ENCODE assay signal across 9 mouse cellular contexts in the genomic region with DNA sequence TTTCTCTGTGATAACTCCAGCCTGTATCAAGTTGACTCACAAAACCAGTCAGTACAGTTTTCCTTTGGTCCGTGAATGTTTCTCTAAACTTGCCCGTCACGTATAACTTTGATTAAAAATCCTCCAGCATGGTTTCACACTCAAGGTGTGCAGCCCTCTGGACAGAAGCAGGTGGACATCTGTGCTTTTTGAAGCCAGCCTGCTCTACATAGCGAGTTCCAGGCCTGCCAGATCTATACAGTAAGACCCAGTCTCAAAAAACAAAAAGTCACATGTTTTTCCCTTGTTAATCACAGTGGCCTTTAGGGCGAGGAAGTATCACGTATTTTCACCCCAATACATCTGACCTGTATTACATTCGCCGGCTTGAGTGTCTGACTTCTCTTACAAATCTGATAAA. TPM values are rescaled to one million over a fixed set of nuclear protein-coding genes. Genes with fewer than 3 reads are reported as not detected.
DNase-seq lines count a peak whose midpoint lies in the region; ATAC-seq and TF ChIP-seq lines count a peak whose summit lies in the region.
"Had no signal": no experiment of that assay in that cellular context is flagged by ENCODE, and none has a peak within 500 bp of the region (broad histone marks: within the 10 kb centered on the region; RNA-seq: fewer than 3 reads in every experiment).

No protein-coding gene starts in this region.

- H3K27ac ChIP-seq in kidney, embryonic 14.5 days (ENCODE audit: low read depth, low read length), result 0 out of 2 replicates have a peak overlapping the region, but pooled peaks have one; percentile 18
- no peak overlapping the region for H3K27ac ChIP-seq in cortical plate, adult 2 months (ENCODE audit: insufficient read depth, low read length)
- no peak overlapping the region for H3K27ac ChIP-seq in hindbrain, embryonic 14.5 days
- peak overlapping the region; percentile 86; the same call in 1 of the 2 replicates for H3K27ac ChIP-seq in midbrain, embryonic 14.5 days (replicated peaks; ENCODE audit: low read depth, low read length)

- H3K4me2 ChIP-seq in kidney, embryonic 14.5 days (replicated peaks; ENCODE audit: low read depth, low read length), result peak overlapping the region; percentile 57
- peak overlapping the region; percentile 75 for H3K4me2 ChIP-seq in hindbrain, embryonic 14.5 days (replicated peaks)
- H3K4me2 ChIP-seq in midbrain, embryonic 14.5 days (ENCODE audit: low read length), result peak overlapping the region; percentile 72

- WGBS in kidney, embryonic 14.5 days, result 17% methylated on average over 8 of the region's 8 CpGs
- 31% methylated on average over 8 of the region's 8 CpGs for WGBS in hindbrain, embryonic 14.5 days
- 31% methylated on average over 8 of the region's 8 CpGs for WGBS in midbrain, embryonic 14.5 days

- DNase-seq in kidney, adult 11 months, result no peak
- peak; percentile 24 for DNase-seq in hindbrain, embryonic 14.5 days (ENCODE audit: low spot score)
- DNase-seq in midbrain, embryonic 14.5 days, result no peak
- no peak for DNase-seq in c-Kit-positive CD71-positive TER-119-positive erythroid progenitor cells, embryonic 14.5 days (ENCODE audit: low spot score)
- no peak for DNase-seq in thymus, postnatal 0 days (ENCODE audit: low spot score)
- no peak for DNase-seq in cerebellum, adult 18-20 months
- DNase-seq: gastrocnemius, postnatal 25 days had no signal

- no peaks in the 10 kb centered on the region for H3K27me3 ChIP-seq in kidney, embryonic 14.5 days (ENCODE audit: control insufficient read depth, insufficient read depth, low read length)
- H3K27me3 ChIP-seq in hindbrain, embryonic 14.5 days (ENCODE audit: control insufficient read depth, insufficient read depth, low read length), result no peaks in the 10 kb centered on the region
- H3K27me3 ChIP-seq in midbrain, embryonic 14.5 days (ENCODE audit: control insufficient read depth, insufficient read depth, low read length), result no peaks in the 10 kb centered on the region

- no peaks in the 10 kb centered on the region for H3K9me3 ChIP-seq in kidney, embryonic 14.5 days (ENCODE audit: control insufficient read depth, low read length)
- H3K9me3 ChIP-seq in hindbrain, embryonic 14.5 days (ENCODE audit: control insufficient read depth, low read length), result no peaks in the 10 kb centered on the region
- no peaks in the 10 kb centered on the region for H3K9me3 ChIP-seq in midbrain, embryonic 14.5 days (ENCODE audit: control insufficient read depth, low read length)

- TF ChIP-seq CTCF in cortical plate, adult 2 months (IDR thresholded peaks at IDR 0.05; ENCODE audit: extremely low read depth, insufficient read depth, low read length), result no peak

- peaks cover 18% of the 10 kb centered on the region for H3K36me3 ChIP-seq in kidney, embryonic 14.5 days (ENCODE audit: control insufficient read depth, insufficient read depth, low read length)
- H3K36me3 ChIP-seq in hindbrain, embryonic 14.5 days (replicated peaks; ENCODE audit: control insufficient read depth, insufficient read depth), result peaks cover 13% of the 10 kb centered on the region
- peaks cover 16% of the 10 kb centered on the region for H3K36me3 ChIP-seq in midbrain, embryonic 14.5 days (ENCODE audit: control insufficient read depth, insufficient read depth, low read length)

- ATAC-seq in kidney, embryonic 14.5 days (ENCODE audit: low FRiP score, low TSS enrichment), result no peak
- no peak for ATAC-seq in hindbrain, embryonic 14.5 days (ENCODE audit: low FRiP score)
- ATAC-seq in midbrain, embryonic 14.5 days (ENCODE audit: low FRiP score, low TSS enrichment), result no peak

- H3K4me3 ChIP-seq in kidney, embryonic 14.5 days (ENCODE audit: low read length), result peak overlapping the region; percentile 79
- H3K4me3 ChIP-seq in cortical plate, adult 2 months (ENCODE audit: insufficient read depth, low read length), result peak overlapping the region; percentile 82
- peak overlapping the region; percentile 97 for H3K4me3 ChIP-seq in hindbrain, embryonic 14.5 days (replicated peaks; ENCODE audit: low read length)
- peak overlapping the region; percentile 97 for H3K4me3 ChIP-seq in midbrain, embryonic 14.5 days (replicated peaks; ENCODE audit: low read depth, low read length)

- no peaks in the 10 kb centered on the region for H3K4me1 ChIP-seq in kidney, embryonic 14.5 days (ENCODE audit: control insufficient read depth, insufficient read depth, low read length)
- peaks cover 2% of the 10 kb centered on the region; the same call in 1 of the 2 replicates for H3K4me1 ChIP-seq in cortical plate, adult 2 months (ENCODE audit: control insufficient read depth, insufficient read depth, low read length)
- peaks cover 8% of the 10 kb centered on the region; the same call in 1 of the 2 replicates for H3K4me1 ChIP-seq in hindbrain, embryonic 14.5 days (replicated peaks; ENCODE audit: control insufficient read depth, insufficient read depth, low read length)
- H3K4me1 ChIP-seq in midbrain, embryonic 14.5 days (ENCODE audit: control insufficient read depth, insufficient read depth, low read length), result 0 out of 2 replicates have a peak, but pooled peaks cover 5% of the 10 kb centered on the region

- no peak for TF ChIP-seq POLR2A in cortical plate, adult 2 months (IDR thresholded peaks at IDR 0.05; ENCODE audit: extremely low read depth, insufficient read depth, low read length)

- H3K9ac ChIP-seq in kidney, embryonic 14.5 days (ENCODE audit: low read depth, low read length), result peak overlapping the region; percentile 79; the same call in 1 of the 2 replicates
- H3K9ac ChIP-seq in hindbrain, embryonic 14.5 days, result peak overlapping the region; percentile 96
- peak overlapping the region; percentile 93 for H3K9ac ChIP-seq in midbrain, embryonic 14.5 days (replicated peaks; ENCODE audit: low read length)

RNA-seq across cellular contexts. Expression of a gene that starts 0.5 kb away (rescaled TPM):
- polyA plus RNA-seq in kidney, embryonic 14.5 days (2014; fragmentation: Nextera tagmentation; extraction: Ambion mirVana), result 0.69 TPM in 1 of 2 replicates, not detected in the other
- 0.81 and 0.83 TPM in 2 replicates for polyA plus RNA-seq in cortical plate, adult 2 months (2012; rRNA removed)
- polyA plus RNA-seq in hindbrain, embryonic 14.5 days (2014; fragmentation: Nextera tagmentation; extraction: Ambion mirVana), result 0.48 and 0.56 TPM in 2 replicates
- 0.90 and 0.95 TPM in 2 replicates for polyA plus RNA-seq in midbrain, embryonic 14.5 days (2014; fragmentation: Nextera tagmentation; extraction: Ambion mirVana)
- 0.34 and 0.45 TPM in 2 replicates for polyA plus RNA-seq in thymus, postnatal 0 days (2015; fragmentation: Nextera tagmentation; extraction: Ambion mirVana)

RNA-seq across cellular contexts. Expression of a gene that starts 0.9 kb away (rescaled TPM):
- polyA plus RNA-seq in kidney, embryonic 14.5 days (2014; fragmentation: Nextera tagmentation; extraction: Ambion mirVana), result 36.9 and 41.7 TPM in 2 replicates
- 32.0 and 32.5 TPM in 2 replicates for polyA plus RNA-seq in cortical plate, adult 2 months (2012; rRNA removed)
- 41.2 and 45.9 TPM in 2 replicates for polyA plus RNA-seq in hindbrain, embryonic 14.5 days (2014; fragmentation: Nextera tagmentation; extraction: Ambion mirVana)
- 40.9 and 44.0 TPM in 2 replicates for polyA plus RNA-seq in midbrain, embryonic 14.5 days (2014; fragmentation: Nextera tagmentation; extraction: Ambion mirVana)
- polyA plus RNA-seq in thymus, postnatal 0 days (2015; fragmentation: Nextera tagmentation; extraction: Ambion mirVana), result 30.0 and 30.5 TPM in 2 replicates

RNA-seq across cellular contexts. Expression of a gene that starts 16.8 kb away (rescaled TPM):
- polyA plus RNA-seq in kidney, embryonic 14.5 days (2014; fragmentation: Nextera tagmentation; extraction: Ambion mirVana), result 6.7 and 11.6 TPM in 2 replicates
- polyA plus RNA-seq in cortical plate, adult 2 months (2012; rRNA removed), result 25.9 and 27.7 TPM in 2 replicates
- polyA plus RNA-seq in hindbrain, embryonic 14.5 days (2014; fragmentation: Nextera tagmentation; extraction: Ambion mirVana), result 9.9 and 10.9 TPM in 2 replicates
- polyA plus RNA-seq in midbrain, embryonic 14.5 days (2014; fragmentation: Nextera tagmentation; extraction: Ambion mirVana), result 7.8 and 12.0 TPM in 2 replicates
- 5.9 and 6.1 TPM in 2 replicates for polyA plus RNA-seq in thymus, postnatal 0 days (2015; fragmentation: Nextera tagmentation; extraction: Ambion mirVana)

RNA-seq across cellular contexts. Expression of a gene that starts 28.4 kb away (rescaled TPM):
- polyA plus RNA-seq in kidney, embryonic 14.5 days (2014; fragmentation: Nextera tagmentation; extraction: Ambion mirVana), result not detected in 2 replicates
- polyA plus RNA-seq in cortical plate, adult 2 months (2012; rRNA removed), result 1.0 and 1.1 TPM in 2 replicates
- 0.75 and 1.1 TPM in 2 replicates for polyA plus RNA-seq in hindbrain, embryonic 14.5 days (2014; fragmentation: Nextera tagmentation; extraction: Ambion mirVana)
- 0.34 and 0.71 TPM in 2 replicates for polyA plus RNA-seq in midbrain, embryonic 14.5 days (2014; fragmentation: Nextera tagmentation; extraction: Ambion mirVana)
- polyA plus RNA-seq in thymus, postnatal 0 days (2015; fragmentation: Nextera tagmentation; extraction: Ambion mirVana), result 0.19 and 0.73 TPM in 2 replicates

RNA-seq across cellular contexts. Expression of a gene that starts 43.0 kb away (rescaled TPM):
- not detected in 2 replicates for polyA plus RNA-seq in kidney, embryonic 14.5 days (2014; fragmentation: Nextera tagmentation; extraction: Ambion mirVana)
- polyA plus RNA-seq in cortical plate, adult 2 months (2012; rRNA removed), result 0.08 TPM in 1 of 2 replicates, not detected in the other
- polyA plus RNA-seq in hindbrain, embryonic 14.5 days (2014; fragmentation: Nextera tagmentation; extraction: Ambion mirVana), result not detected in 2 replicates
- not detected in 2 replicates for polyA plus RNA-seq in midbrain, embryonic 14.5 days (2014; fragmentation: Nextera tagmentation; extraction: Ambion mirVana)
- 1.4 and 1.5 TPM in 2 replicates for polyA plus RNA-seq in thymus, postnatal 0 days (2015; fragmentation: Nextera tagmentation; extraction: Ambion mirVana)

Comparison
In these comparisons a context has a peak if more than half of its experiments do, and no peak if none do; other contexts are left out.
1. H3K27ac ChIP-seq: peak in kidney, embryonic 14.5 days (single experiment) and midbrain, embryonic 14.5 days (single experiment); none in cortical plate, adult 2 months (single experiment) and hindbrain, embryonic 14.5 days (single experiment).
2. Peak in every context shown above with its lines, with median percentiles within 50 percentile points of each other: H3K4me2 ChIP-seq, H3K4me3 ChIP-seq and H3K9ac ChIP-seq.